Mouse (Mus musculus) erythroblast, embryonic 14.5 days (primary cell): Measurements from ENCODE around the gene Ptprd.

Experiments used
- GATA1 ChIP-seq: IDR thresholded peaks from 2 replicates; pipeline ENCODE4 v1.6.1; 2012; ENCODE audit warnings: low read length, inconsistent platforms, mixed read lengths
- TAL1 ChIP-seq: IDR thresholded peaks from 3 replicates; pipeline ENCODE4 v1.6.1; 2012; ENCODE audit warnings: low read length, inconsistent platforms, mixed read lengths

DNA sequence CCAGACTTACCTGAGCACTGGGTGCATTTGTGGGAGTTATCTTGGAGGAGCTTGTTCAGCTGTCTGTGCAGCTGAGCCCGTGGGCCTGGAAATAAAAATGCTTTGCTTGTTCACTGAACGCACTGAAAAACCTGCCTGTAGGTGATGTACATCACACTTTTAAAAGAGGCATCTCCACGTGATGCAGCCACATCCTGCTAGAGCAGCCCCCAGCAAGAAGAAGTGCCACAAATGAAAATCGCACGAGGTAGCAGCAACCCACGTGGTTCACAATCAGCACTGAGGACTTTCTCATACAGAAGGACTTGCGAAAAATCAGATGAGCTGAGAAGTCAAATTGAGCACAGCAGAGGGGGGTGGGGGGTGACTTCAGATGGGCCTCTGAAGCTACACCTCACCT lies 757.7 kb downstream of the Ptprd start:
- no peak for TF ChIP-seq TAL1
- no peak for TF ChIP-seq GATA1
